Mouse (Mus musculus): ENCODE data around the gene Ddx52. TPM values are rescaled to one million over a fixed set of nuclear protein-coding genes. Genes with fewer than 3 reads are reported as not detected.
A peak's percentile ranks its signal among the peaks of the same experiment; 100 is the strongest.

Ddx52 gene
- 21.5 and 26.4 TPM in 2 replicates for polyA plus RNA-seq (2015; fragmentation: Nextera tagmentation; extraction: Ambion mirVana)

- Histone ChIP-seq H3K9ac (peak within 1 kb of the TSS; percentile 88), H3K27me3 (peaks cover 3% of the 10 kb centered on the region; the same call in 1 of the 2 replicates), H3K4me3 (replicated peaks) (peak within 1 kb of the TSS; percentile 87), H3K4me1 (replicated peaks) (peaks cover 14% of the 10 kb centered on the region), H3K27ac (peak within 1 kb of the TSS; percentile 77), H3K9me3 (replicated peaks) (no peaks in the 10 kb centered on the region), H3K4me2 (peak within 1 kb of the TSS; percentile 80), H3K36me3 (peaks cover 31% of the 10 kb centered on the region)
- WGBS (ENCODE audit: insufficient replicate concordance): under 1% methylated on average over 49 of the region's 49 CpGs
- peak; percentile 83 for DNase-seq
- peak; percentile 95 for ATAC-seq (ENCODE audit: low read depth)
These were observed at the start of gene Ddx52 for GRCm38 (mm10) chr11:83941950-83942840. Gene Ddx52, plus strand, starts transcription at chr11:83942062.

- peaks cover 10% of the 10 kb centered on the region for H3K4me1 ChIP-seq (replicated peaks)
- no peaks in the 10 kb centered on the region for H3K36me3 ChIP-seq
- no peak overlapping the region for H3K27ac ChIP-seq
- H3K9ac ChIP-seq: no peak overlapping the region
- H3K27me3 ChIP-seq: no peaks in the 10 kb centered on the region
- no peak overlapping the region for H3K4me2 ChIP-seq
- 65% methylated on average over 9 of the region's 9 CpGs for WGBS (ENCODE audit: insufficient replicate concordance)
- H3K9me3 ChIP-seq (replicated peaks): no peaks in the 10 kb centered on the region
- DNase-seq: no peak
- H3K4me3 ChIP-seq (replicated peaks): no peak overlapping the region
- no peak for ATAC-seq (ENCODE audit: low read depth)
These were observed 48.5 kb upstream of the Ddx52 start for GRCm38 (mm10) chr11:83893325-83893724.

- no peaks in the 10 kb centered on the region for H3K27me3 ChIP-seq
- H3K4me3 ChIP-seq (replicated peaks): no peak overlapping the region
- WGBS (ENCODE audit: insufficient replicate concordance): 59% methylated on average over 16 of the region's 16 CpGs
- DNase-seq (no peak), ATAC-seq (ENCODE audit: low read depth) (no peak)
- H3K27ac ChIP-seq: no peak overlapping the region
- H3K4me2 ChIP-seq: no peak overlapping the region
- H3K36me3 ChIP-seq: no peaks in the 10 kb centered on the region
- H3K9ac ChIP-seq: no peak overlapping the region
- peaks cover 10% of the 10 kb centered on the region for H3K4me1 ChIP-seq (replicated peaks)
- H3K9me3 ChIP-seq (replicated peaks): no peaks in the 10 kb centered on the region
These were observed 45.1 kb upstream of the Ddx52 start for GRCm38 (mm10) chr11:83896430-83897410.

GRCm38 (mm10) chr11:83897569-83897968, 44.3 kb upstream of the Ddx52 start:
- ATAC-seq (ENCODE audit: low read depth) (no peak), DNase-seq (no peak)
- Histone ChIP-seq H3K4me2 (no peak overlapping the region), H3K4me1 (replicated peaks) (peaks cover 10% of the 10 kb centered on the region), H3K27ac (no peak overlapping the region), H3K27me3 (no peaks in the 10 kb centered on the region), H3K9ac (no peak overlapping the region), H3K4me3 (replicated peaks) (no peak overlapping the region), H3K9me3 (replicated peaks) (no peaks in the 10 kb centered on the region), H3K36me3 (no peaks in the 10 kb centered on the region)
- WGBS (ENCODE audit: insufficient replicate concordance): 48% methylated on average over 7 of the region's 7 CpGs

- peaks cover 8% of the 10 kb centered on the region for H3K4me1 ChIP-seq (replicated peaks)
- H3K4me2 ChIP-seq: no peak overlapping the region
- H3K4me3 ChIP-seq (replicated peaks): no peak overlapping the region
- no peak for DNase-seq
- WGBS (ENCODE audit: insufficient replicate concordance): 59% methylated on average over 3 of the region's 3 CpGs
- H3K9me3 ChIP-seq (replicated peaks): no peaks in the 10 kb centered on the region
- no peaks in the 10 kb centered on the region for H3K27me3 ChIP-seq
- H3K9ac ChIP-seq: no peak overlapping the region
- no peak overlapping the region for H3K27ac ChIP-seq
- no peaks in the 10 kb centered on the region for H3K36me3 ChIP-seq
- ATAC-seq (ENCODE audit: low read depth): no peak
These were observed 39.0 kb upstream of the Ddx52 start for GRCm38 (mm10) chr11:83902812-83903211.

- Histone ChIP-seq H3K27me3 (no peaks in the 10 kb centered on the region), H3K9ac (no peak overlapping the region), H3K4me1 (replicated peaks) (peaks cover 14% of the 10 kb centered on the region; the same call in 1 of the 2 replicates), H3K36me3 (no peaks in the 10 kb centered on the region), H3K4me3 (replicated peaks) (no peak overlapping the region), H3K9me3 (replicated peaks) (no peaks in the 10 kb centered on the region), H3K27ac (no peak overlapping the region), H3K4me2 (no peak overlapping the region)
- DNase-seq (no peak), ATAC-seq (ENCODE audit: low read depth) (no peak)
- WGBS (ENCODE audit: insufficient replicate concordance): 55% methylated on average over 5 of the region's 5 CpGs
These were observed 36.1 kb upstream of the Ddx52 start for GRCm38 (mm10) chr11:83905756-83906155.

- no peak overlapping the region for H3K27ac ChIP-seq
- ATAC-seq (ENCODE audit: low read depth) (no peak), DNase-seq (no peak)
- no peaks in the 10 kb centered on the region for H3K36me3 ChIP-seq
- H3K27me3 ChIP-seq: no peaks in the 10 kb centered on the region
- H3K9ac ChIP-seq: no peak overlapping the region
- peaks cover 14% of the 10 kb centered on the region; the same call in 1 of the 2 replicates for H3K4me1 ChIP-seq (replicated peaks)
- WGBS (ENCODE audit: insufficient replicate concordance): 57% methylated on average over 7 of the region's 7 CpGs
- H3K4me2 ChIP-seq: no peak overlapping the region
- no peaks in the 10 kb centered on the region for H3K9me3 ChIP-seq (replicated peaks)
- H3K4me3 ChIP-seq (replicated peaks): no peak overlapping the region
These were observed 33.5 kb upstream of the Ddx52 start for GRCm38 (mm10) chr11:83908376-83908775.

- Histone ChIP-seq H3K9me3 (replicated peaks) (no peaks in the 10 kb centered on the region), H3K27me3 (no peaks in the 10 kb centered on the region), H3K36me3 (no peaks in the 10 kb centered on the region), H3K27ac (no peak overlapping the region), H3K4me2 (no peak overlapping the region), H3K4me1 (replicated peaks) (peaks cover 9% of the 10 kb centered on the region; the same call in 1 of the 2 replicates), H3K9ac (no peak overlapping the region), H3K4me3 (replicated peaks) (no peak overlapping the region)
- no peak for ATAC-seq (ENCODE audit: low read depth)
- no peak for DNase-seq
- 26% methylated on average over 8 of the region's 8 CpGs for WGBS (ENCODE audit: insufficient replicate concordance)
These were observed 28.0 kb upstream of the Ddx52 start for GRCm38 (mm10) chr11:83913824-83914311.

- H3K36me3 ChIP-seq: no peaks in the 10 kb centered on the region
- no peak overlapping the region for H3K27ac ChIP-seq
- no peaks in the 10 kb centered on the region for H3K9me3 ChIP-seq (replicated peaks)
- peaks cover 5% of the 10 kb centered on the region; the same call in 1 of the 2 replicates for H3K4me1 ChIP-seq (replicated peaks)
- H3K4me3 ChIP-seq (replicated peaks): no peak overlapping the region
- H3K4me2 ChIP-seq: no peak overlapping the region
- H3K27me3 ChIP-seq: no peaks in the 10 kb centered on the region
- DNase-seq: no peak
- no peak; the same call in 1 of the 2 replicates for ATAC-seq (ENCODE audit: low read depth)
- 50% methylated on average over 4 of the region's 4 CpGs for WGBS (ENCODE audit: insufficient replicate concordance)
- no peak overlapping the region for H3K9ac ChIP-seq
These were observed 27.4 kb upstream of the Ddx52 start for GRCm38 (mm10) chr11:83914501-83914900.

- ATAC-seq (ENCODE audit: low read depth) (no peak), DNase-seq (no peak)
- Histone ChIP-seq H3K4me3 (replicated peaks) (no peak overlapping the region), H3K4me1 (replicated peaks) (0 out of 2 replicates have a peak, but pooled peaks cover 4% of the 10 kb centered on the region), H3K36me3 (no peaks in the 10 kb centered on the region), H3K27me3 (0 out of 2 replicates have a peak, but pooled peaks cover 4% of the 10 kb centered on the region), H3K9ac (no peak overlapping the region), H3K9me3 (replicated peaks) (no peaks in the 10 kb centered on the region), H3K27ac (no peak overlapping the region), H3K4me2 (no peak overlapping the region)
- 50% methylated on average over 2 of the region's 2 CpGs for WGBS (ENCODE audit: insufficient replicate concordance)
These were observed 19.3 kb upstream of the Ddx52 start for GRCm38 (mm10) chr11:83922600-83922999.

- no peak overlapping the region for H3K4me3 ChIP-seq (replicated peaks)
- no peak overlapping the region for H3K4me2 ChIP-seq
- no peak overlapping the region for H3K27ac ChIP-seq
- H3K4me1 ChIP-seq (replicated peaks): 0 out of 2 replicates have a peak, but pooled peaks cover 4% of the 10 kb centered on the region
- ATAC-seq (ENCODE audit: low read depth) (no peak), DNase-seq (no peak)
- WGBS (ENCODE audit: insufficient replicate concordance): 43% methylated on average over 3 of the region's 3 CpGs
- no peaks in the 10 kb centered on the region for H3K36me3 ChIP-seq
- H3K9me3 ChIP-seq (replicated peaks): no peaks in the 10 kb centered on the region
- H3K9ac ChIP-seq: no peak overlapping the region
- 0 out of 2 replicates have a peak, but pooled peaks cover 4% of the 10 kb centered on the region for H3K27me3 ChIP-seq
These were observed 14.8 kb upstream of the Ddx52 start for GRCm38 (mm10) chr11:83927097-83927496.

Data from liver, embryonic 13.5 days (tissue).